Mouse (Mus musculus) kidney, adult 11 months (tissue): Measurements from ENCODE around the gene Hist1h2bg.
"Not testable (repeated sequence)": the region's sequence is repeated elsewhere in the genome, so short reads cannot be mapped to it uniquely, and the experiment has no call there.

Source experiments
- DNase-seq: peaks from one replicate; pipeline ENCODE4 v3.0.0; 2022

Hist1h2bg gene

GRCm38 (mm10) chr13:23584331-23584730 lies 13.1 kb downstream of the Hist1h2bg start:
- no peak for DNase-seq

GRCm38 (mm10) chr13:23585029-23585441 lies 13.8 kb downstream of the Hist1h2bg start:
- peak; percentile 61 for DNase-seq

GRCm38 (mm10) chr13:23585442-23586098 lies 14.4 kb downstream of the Hist1h2bg start:
- peak; percentile 66 for DNase-seq

GRCm38 (mm10) chr13:23586099-23586939 lies 15.1 kb downstream of the Hist1h2bg start:
- no peak for DNase-seq

- no peak for DNase-seq
Measured at GRCm38 (mm10) chr13:23586940-23587225, 15.7 kb downstream of the Hist1h2bg start.

GRCm38 (mm10) chr13:23591206-23591605 lies 20.0 kb downstream of the Hist1h2bg start:
- no peak for DNase-seq

- not testable (repeated sequence) for DNase-seq
Measured at GRCm38 (mm10) chr13:23591886-23592285, 20.7 kb downstream of the Hist1h2bg start.

GRCm38 (mm10) chr13:23592614-23593013 lies 21.4 kb downstream of the Hist1h2bg start:
- no peak for DNase-seq

GRCm38 (mm10) chr13:23593051-23593770 lies 22.0 kb downstream of the Hist1h2bg start:
- no peak for DNase-seq

GRCm38 (mm10) chr13:23595185-23595584 lies 24.0 kb downstream of the Hist1h2bg start:
- DNase-seq = no peak

GRCm38 (mm10) chr13:23595622-23596372 lies 24.6 kb downstream of the Hist1h2bg start:
- no peak for DNase-seq

GRCm38 (mm10) chr13:23597957-23598356 lies 26.8 kb downstream of the Hist1h2bg start:
- DNase-seq = peak; percentile 36

- no peak for DNase-seq
Measured at GRCm38 (mm10) chr13:23603182-23603699, 32.0 kb downstream of the Hist1h2bg start.

- DNase-seq = no peak
Measured at GRCm38 (mm10) chr13:23604452-23604851, 33.3 kb downstream of the Hist1h2bg start.

- DNase-seq = no peak
Measured at GRCm38 (mm10) chr13:23605052-23605451, 33.9 kb downstream of the Hist1h2bg start.

- no peak for DNase-seq
Measured at GRCm38 (mm10) chr13:23609209-23609608, 38.0 kb downstream of the Hist1h2bg start.

GRCm38 (mm10) chr13:23609844-23610243 lies 38.6 kb downstream of the Hist1h2bg start:
- no peak for DNase-seq

GRCm38 (mm10) chr13:23610393-23610792 lies 39.2 kb downstream of the Hist1h2bg start:
- no peak for DNase-seq

GRCm38 (mm10) chr13:23611638-23612037 lies 40.4 kb downstream of the Hist1h2bg start:
- DNase-seq = no peak

- DNase-seq = no peak
Measured at GRCm38 (mm10) chr13:23620056-23620732, 49.0 kb downstream of the Hist1h2bg start.

- DNase-seq = peak; percentile 78
Measured at GRCm38 (mm10) chr13:23620733-23621531, 49.7 kb downstream of the Hist1h2bg start, which contains the start of gene Hist1h2be. TSS of gene Hist1h2be (minus strand) at chr13:23621124.
